Mouse (Mus musculus) E14TG2a.4 (cell line): ENCODE results near the gene Il1r1.

Source experiments
- H3K27me3 ChIP-seq: 2 replicates; pipeline ENCODE4 v1.6.1; 2014; ENCODE audit warnings: low read length, control low read depth; ENCODE audit not compliant: insufficient read depth
- H3K36me3 ChIP-seq: 2 replicates; pipeline ENCODE4 v1.6.1; 2014; ENCODE audit warnings: low read length, control low read depth; ENCODE audit not compliant: insufficient read depth
- H3K4me1 ChIP-seq: replicated peaks from 2 replicates; pipeline ENCODE4 v1.6.1; 2014; ENCODE audit warnings: low read depth, low read length, control low read depth
- H3K4me3 ChIP-seq: replicated peaks from 2 replicates; pipeline ENCODE4 v1.5.1; 2014; ENCODE audit warnings: mild to moderate bottlenecking, low read length
- H3K9me3 ChIP-seq: 2 replicates; pipeline ENCODE4 v1.6.1; 2014; ENCODE audit warnings: low read length, control low read depth
- CTCF ChIP-seq: conservative IDR thresholded peaks from 2 replicates; pipeline ENCODE4 v1.5.1; 2014; ENCODE audit warnings: low read length
- NANOG ChIP-seq: IDR thresholded peaks from 2 replicates; pipeline ENCODE4 v1.6.1; 2014; ENCODE audit warnings: borderline replicate concordance, low read length, mixed read lengths
- POU5F1 ChIP-seq: IDR thresholded peaks from 2 replicates; pipeline ENCODE4 v1.6.1; 2014; ENCODE audit warnings: low read length, borderline replicate concordance

Gene Il1r1

DNA sequence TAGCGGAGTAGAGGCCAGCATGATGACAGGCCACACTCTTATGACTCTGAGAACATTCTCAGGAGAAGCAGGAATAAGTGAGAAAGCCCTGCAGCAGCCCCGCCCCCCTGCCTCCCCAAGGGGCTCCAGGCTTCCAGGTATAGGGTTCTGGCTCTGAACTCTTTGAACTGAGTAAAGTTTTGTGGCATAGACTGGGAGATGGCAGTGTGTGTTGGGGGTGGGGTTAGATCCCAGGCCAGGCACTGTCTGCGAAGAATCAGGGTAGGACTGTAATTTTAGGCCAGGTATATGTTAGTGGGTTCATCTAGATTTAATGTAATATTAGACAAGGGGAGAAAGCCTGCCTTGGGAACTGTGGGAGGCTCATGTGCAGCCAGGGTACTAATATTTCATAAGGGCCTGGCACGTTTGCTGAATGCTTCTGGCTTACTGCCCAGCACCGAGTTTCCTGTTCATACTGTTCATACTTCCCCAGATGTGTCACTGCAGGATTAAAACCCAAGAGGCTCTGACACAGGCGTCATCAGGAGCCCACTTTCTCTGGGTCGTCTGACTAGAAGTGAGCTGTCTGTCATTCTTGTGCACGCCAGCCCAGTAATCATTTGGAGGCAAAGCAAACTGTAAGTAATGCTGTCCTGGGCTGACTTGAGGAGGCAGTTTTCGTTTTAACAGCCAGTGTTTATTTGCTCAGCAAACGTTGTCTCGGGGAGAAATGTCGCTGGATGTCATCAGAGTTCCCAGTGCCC is at the start of gene Il1r1:
TSS of gene Il1r1 (plus strand) at position 542 of the 746 bp plus-strand sequence.
- H3K4me3 ChIP-seq: no peak within 1 kb of the TSS
- 0 out of 2 replicates have a peak, but pooled peaks cover 4% of the 10 kb centered on the region for H3K27me3 ChIP-seq
- H3K36me3 ChIP-seq: no peaks in the 10 kb centered on the region
- H3K4me1 ChIP-seq: no peaks in the 10 kb centered on the region
- H3K9me3 ChIP-seq: no peaks in the 10 kb centered on the region
- TF ChIP-seq CTCF: no peak
- no peak for TF ChIP-seq NANOG
- no peak for TF ChIP-seq POU5F1

DNA sequence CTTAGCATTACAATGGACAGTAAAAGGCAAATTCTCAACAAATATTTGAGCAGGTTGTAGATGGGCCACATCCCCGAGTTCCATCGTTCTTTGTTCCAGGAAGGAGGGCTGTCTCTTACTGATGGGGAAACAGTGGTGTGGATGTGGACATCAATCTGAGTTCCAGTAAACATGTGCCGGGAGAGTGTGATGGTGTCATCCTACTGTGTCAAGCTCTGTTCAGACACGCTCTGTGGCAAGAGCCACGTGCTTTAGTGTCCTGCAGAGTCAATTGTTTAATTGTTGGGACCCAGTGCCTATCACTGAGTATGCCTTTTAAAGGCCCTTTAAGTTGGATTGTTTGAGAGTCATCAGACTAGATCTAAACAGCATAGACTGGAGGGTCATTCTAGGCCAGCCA is 49.8 kb upstream of the Il1r1 start:
- no peaks in the 10 kb centered on the region for H3K27me3 ChIP-seq
- no peaks in the 10 kb centered on the region for H3K4me1 ChIP-seq
- TF ChIP-seq CTCF: no peak
- TF ChIP-seq NANOG: no peak
- no peak for TF ChIP-seq POU5F1
- no peaks in the 10 kb centered on the region for H3K36me3 ChIP-seq
- H3K4me3 ChIP-seq: no peak overlapping the region
- no peaks in the 10 kb centered on the region for H3K9me3 ChIP-seq

DNA sequence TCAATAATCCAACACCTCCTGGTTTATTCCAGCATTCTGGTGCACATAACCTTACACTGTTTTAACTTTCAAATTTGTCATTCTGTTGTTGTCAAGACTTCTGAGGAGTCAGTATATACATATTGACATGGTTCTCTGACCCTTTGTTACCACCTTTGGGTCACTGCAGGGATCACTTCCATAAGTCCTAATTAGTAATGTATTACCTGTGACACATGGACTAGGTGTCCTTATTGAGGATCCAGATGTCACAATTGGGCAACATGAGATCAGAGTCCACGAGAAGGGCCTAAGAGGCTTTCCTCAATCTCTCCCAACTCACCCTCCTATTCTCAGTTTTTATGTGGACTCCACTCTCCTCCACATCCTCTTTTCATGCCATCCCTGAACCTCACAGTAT is 49.1 kb upstream of the Il1r1 start:
- no peaks in the 10 kb centered on the region for H3K27me3 ChIP-seq
- no peaks in the 10 kb centered on the region for H3K9me3 ChIP-seq
- no peaks in the 10 kb centered on the region for H3K36me3 ChIP-seq
- H3K4me3 ChIP-seq: no peak overlapping the region
- no peaks in the 10 kb centered on the region for H3K4me1 ChIP-seq
- TF ChIP-seq CTCF: no peak
- no peak for TF ChIP-seq POU5F1
- no peak for TF ChIP-seq NANOG

DNA sequence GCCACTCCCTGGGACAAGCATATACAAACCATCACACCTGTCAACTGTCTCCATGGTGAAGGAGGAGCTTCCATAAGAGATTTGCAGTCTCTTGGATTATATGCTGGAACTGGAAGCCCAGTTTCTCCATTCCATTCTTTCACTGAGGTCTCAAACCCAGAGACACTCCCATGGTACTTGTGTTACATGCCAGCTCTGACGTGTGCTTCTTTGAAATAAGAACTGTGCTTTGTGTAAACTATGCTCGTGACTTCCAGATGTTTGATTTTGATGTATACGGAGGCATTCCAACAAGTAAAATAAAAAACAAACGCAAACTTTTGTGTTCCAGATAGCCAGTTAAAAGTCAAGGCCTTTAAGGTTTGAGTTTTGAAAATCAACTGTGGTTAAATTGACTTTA is 45.8 kb upstream of the Il1r1 start:
- no peaks in the 10 kb centered on the region for H3K27me3 ChIP-seq
- TF ChIP-seq NANOG (no peak), CTCF (no peak), POU5F1 (no peak)
- H3K36me3 ChIP-seq: no peaks in the 10 kb centered on the region
- H3K4me1 ChIP-seq: no peaks in the 10 kb centered on the region
- H3K4me3 ChIP-seq: no peak overlapping the region
- H3K9me3 ChIP-seq: no peaks in the 10 kb centered on the region

DNA sequence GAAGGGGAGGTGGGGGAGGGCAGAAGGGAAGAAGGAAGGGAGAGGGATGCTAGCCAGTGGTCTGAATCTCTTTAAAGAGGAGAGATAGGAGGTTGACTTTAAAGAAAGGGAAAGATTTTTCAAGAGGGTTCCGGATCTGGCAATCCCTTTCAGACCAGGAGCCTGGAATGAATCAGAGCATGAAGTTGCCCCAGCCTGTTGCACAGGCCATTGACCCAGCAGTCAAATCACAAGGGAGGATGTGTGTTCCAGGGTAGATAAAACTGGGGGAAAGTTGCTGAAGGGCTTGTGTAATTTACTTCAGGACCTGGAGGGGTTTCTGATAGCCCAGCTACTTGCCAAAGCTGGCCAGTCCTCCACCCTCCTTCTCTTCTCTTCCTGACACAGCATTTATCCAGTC is 45.4 kb upstream of the Il1r1 start:
- Histone ChIP-seq H3K36me3 (no peaks in the 10 kb centered on the region), H3K27me3 (no peaks in the 10 kb centered on the region), H3K4me1 (no peaks in the 10 kb centered on the region), H3K4me3 (no peak overlapping the region), H3K9me3 (no peaks in the 10 kb centered on the region)
- TF ChIP-seq NANOG: no peak

DNA sequence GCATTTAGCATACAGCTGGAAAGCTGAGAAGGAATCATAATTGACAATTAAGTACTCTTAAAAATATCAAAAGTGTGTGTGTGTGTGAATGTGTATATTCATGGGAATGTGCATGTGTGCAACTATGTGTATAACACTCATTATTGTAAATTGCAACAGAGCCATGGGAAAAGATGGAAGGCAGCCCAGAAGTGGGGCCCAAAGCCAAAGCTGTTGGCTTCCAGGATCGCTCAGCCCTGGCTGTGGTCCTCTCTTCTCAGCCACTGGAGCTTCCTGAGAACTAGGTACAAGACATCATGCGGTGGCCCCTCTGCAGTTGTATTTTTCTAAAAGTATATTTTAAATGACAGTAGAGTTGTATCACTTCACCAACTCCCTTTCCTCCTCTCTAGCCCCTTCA is 44.0 kb upstream of the Il1r1 start:
- Histone ChIP-seq H3K36me3 (no peaks in the 10 kb centered on the region), H3K27me3 (no peaks in the 10 kb centered on the region), H3K4me1 (no peaks in the 10 kb centered on the region), H3K9me3 (no peaks in the 10 kb centered on the region), H3K4me3 (no peak overlapping the region)
- TF ChIP-seq CTCF (no peak), NANOG (no peak), POU5F1 (no peak)

DNA sequence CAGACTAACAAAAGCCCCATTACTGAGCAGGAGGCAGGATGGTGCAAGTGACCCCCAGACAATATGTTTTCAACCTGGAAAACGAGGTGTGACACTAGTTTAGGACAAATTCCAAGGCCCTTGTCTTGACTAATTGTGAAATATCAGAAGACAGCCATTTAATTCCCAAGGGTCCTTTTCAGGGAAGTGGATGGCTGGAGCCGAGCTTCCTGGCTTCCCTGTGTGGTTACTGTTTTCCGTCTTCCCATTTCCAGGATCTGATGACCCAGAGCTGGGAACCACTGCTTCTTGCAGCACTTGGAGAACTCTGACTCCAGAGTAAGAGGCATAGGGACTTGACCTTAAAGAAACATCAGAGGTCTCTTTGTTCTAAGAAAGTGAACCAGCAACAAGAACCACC is 43.2 kb upstream of the Il1r1 start:
- TF ChIP-seq CTCF (no peak), POU5F1 (no peak), NANOG (no peak)
- Histone ChIP-seq H3K4me3 (no peak overlapping the region), H3K36me3 (no peaks in the 10 kb centered on the region), H3K9me3 (no peaks in the 10 kb centered on the region), H3K27me3 (no peaks in the 10 kb centered on the region), H3K4me1 (no peaks in the 10 kb centered on the region)

DNA sequence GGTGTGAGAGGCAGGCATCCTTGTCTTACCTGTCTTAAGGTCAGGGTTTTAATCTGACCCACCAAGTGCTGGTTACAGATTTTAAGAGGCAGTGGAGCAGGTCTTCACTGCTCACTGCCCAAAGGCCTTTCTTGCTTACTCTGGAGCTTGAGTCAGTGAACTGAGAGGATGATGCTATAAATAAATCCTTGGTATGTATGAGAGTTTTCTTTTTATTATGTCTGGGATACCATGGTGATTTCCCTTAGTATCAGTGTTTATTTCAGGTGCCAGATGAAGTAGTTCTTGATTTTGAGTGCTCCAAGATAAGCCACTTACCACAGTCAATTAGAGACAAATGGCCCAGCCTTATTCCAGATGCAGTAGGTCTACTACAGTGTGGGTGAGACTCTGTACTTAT is 41.5 kb upstream of the Il1r1 start:
- no peaks in the 10 kb centered on the region for H3K27me3 ChIP-seq
- H3K4me1 ChIP-seq: no peaks in the 10 kb centered on the region
- TF ChIP-seq CTCF (no peak), NANOG (no peak), POU5F1 (no peak)
- H3K9me3 ChIP-seq: no peaks in the 10 kb centered on the region
- H3K36me3 ChIP-seq: no peaks in the 10 kb centered on the region
- no peak overlapping the region for H3K4me3 ChIP-seq

DNA sequence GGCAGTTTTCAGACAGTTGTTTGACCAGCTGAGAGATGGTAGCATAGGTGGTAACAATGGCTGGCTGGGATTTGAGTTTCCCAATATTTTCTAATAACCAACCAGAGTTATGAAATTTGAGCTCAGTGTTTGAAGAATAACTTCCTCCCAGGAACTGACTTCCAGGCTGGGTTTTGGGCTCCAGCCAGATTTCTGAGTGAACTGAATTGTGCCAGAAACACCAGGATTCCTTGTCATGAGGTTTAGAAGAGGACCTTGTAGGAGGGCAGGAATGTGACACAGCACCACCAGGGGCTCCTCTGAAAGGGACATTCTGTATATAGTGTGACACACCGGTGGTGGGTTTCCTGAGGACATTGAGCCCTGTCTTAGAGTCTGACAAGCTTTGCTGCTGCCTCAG is 36.9 kb upstream of the Il1r1 start:
- Histone ChIP-seq H3K36me3 (no peaks in the 10 kb centered on the region), H3K4me3 (no peak overlapping the region), H3K4me1 (no peaks in the 10 kb centered on the region), H3K9me3 (no peaks in the 10 kb centered on the region), H3K27me3 (no peaks in the 10 kb centered on the region)
- TF ChIP-seq NANOG (no peak), CTCF (no peak), POU5F1 (no peak)
